In genomic region chr7:92741152-92741860, GRCm38 (mm10) we compare ENCODE assay signal across 7 mouse cellular contexts. TPM values are rescaled to one million over a fixed set of nuclear protein-coding genes. Genes with fewer than 3 reads are reported as not detected.
DNase-seq lines count a peak whose midpoint lies in the region; ATAC-seq and TF ChIP-seq lines count a peak whose summit lies in the region.

Gene Rab30 (plus strand): TSS chr7:92741603.

- H3K36me3 ChIP-seq in embryonic facial prominence, embryonic 10.5 days (replicated peaks) = peaks cover 30% of the 10 kb centered on the region
- peaks cover 11% of the 10 kb centered on the region for H3K36me3 ChIP-seq in intestine, postnatal 0 days (ENCODE audit: control insufficient read depth, insufficient read depth)
- 0 out of 2 replicates have a peak, but pooled peaks cover 10% of the 10 kb centered on the region for H3K36me3 ChIP-seq in midbrain, embryonic 12.5 days
- peaks cover 11% of the 10 kb centered on the region for H3K36me3 ChIP-seq in small intestine, adult 2 months (ENCODE audit: control insufficient read depth, insufficient read depth, low read length)

- intact Hi-C loops in left cerebral cortex, postnatal 4 days (cut with DNase I) = loop anchor here (5.0 to 10.0 kb wide), 3 partner anchors 74 to 126 kb away; partner anchors contain the start of gene Pcf11

- peak within 1 kb of the TSS; percentile 97 for H3K9ac ChIP-seq in intestine, postnatal 0 days (ENCODE audit: low read depth, low read length)
- H3K9ac ChIP-seq in midbrain, embryonic 12.5 days (replicated peaks) = peak within 1 kb of the TSS; percentile 84

- TF ChIP-seq POLR2A in small intestine, adult 2 months (IDR thresholded peaks at IDR 0.05; ENCODE audit: low read depth, low read length) = peak; percentile 73

- peak within 1 kb of the TSS; percentile 87 for H3K4me2 ChIP-seq in intestine, postnatal 0 days (replicated peaks; ENCODE audit: low read depth)
- peak within 1 kb of the TSS; percentile 89 for H3K4me2 ChIP-seq in midbrain, embryonic 12.5 days (replicated peaks)

- ATAC-seq in intestine, postnatal 0 days = peak; percentile 100
- ATAC-seq in midbrain, embryonic 12.5 days (ENCODE audit: low FRiP score, low read depth) = peak; percentile 100

- H3K4me1 ChIP-seq in embryonic facial prominence, embryonic 10.5 days = peaks cover 38% of the 10 kb centered on the region
- H3K4me1 ChIP-seq in intestine, postnatal 0 days (replicated peaks; ENCODE audit: control insufficient read depth, insufficient read depth, low read length) = no peaks in the 10 kb centered on the region
- H3K4me1 ChIP-seq in midbrain, embryonic 12.5 days = peaks cover 28% of the 10 kb centered on the region
- peaks cover 5% of the 10 kb centered on the region; the same call in 1 of the 2 replicates for H3K4me1 ChIP-seq in small intestine, adult 2 months (ENCODE audit: control insufficient read depth, insufficient read depth, insufficient read length, low read length)

- H3K27ac ChIP-seq in embryonic facial prominence, embryonic 10.5 days (replicated peaks) = peak within 1 kb of the TSS; percentile 98
- H3K27ac ChIP-seq in intestine, postnatal 0 days (ENCODE audit: low read depth, low read length) = peak within 1 kb of the TSS; percentile 92
- H3K27ac ChIP-seq in midbrain, embryonic 12.5 days (replicated peaks) = peak within 1 kb of the TSS; percentile 93
- peak within 1 kb of the TSS; percentile 83 for H3K27ac ChIP-seq in small intestine, adult 2 months (ENCODE audit: insufficient read depth, low read depth, low read length)

- H3K9me3 ChIP-seq in embryonic facial prominence, embryonic 10.5 days = no peaks in the 10 kb centered on the region
- H3K9me3 ChIP-seq in intestine, postnatal 0 days (ENCODE audit: control insufficient read depth) = no peaks in the 10 kb centered on the region
- H3K9me3 ChIP-seq in midbrain, embryonic 12.5 days = no peaks in the 10 kb centered on the region

- TF ChIP-seq CTCF in intestine, postnatal 0 days (IDR thresholded peaks at IDR 0.05; ENCODE audit: low read depth) = peak; percentile 20; the same call in 1 of the 2 replicates
- TF ChIP-seq CTCF in small intestine, adult 2 months (IDR thresholded peaks at IDR 0.05; ENCODE audit: extremely low read depth, insufficient read length, insufficient replicate concordance, low read depth, low read length) = no peak; the same call in 1 of the 2 replicates

- under 1% methylated on average over 38 of the region's 38 CpGs for WGBS in embryonic facial prominence, embryonic 10.5 days
- under 1% methylated on average over 38 of the region's 38 CpGs for WGBS in intestine, postnatal 0 days
- WGBS in midbrain, embryonic 12.5 days = under 1% methylated on average over 38 of the region's 38 CpGs
- 0% methylated on average over 38 of the region's 38 CpGs for WGBS in small intestine, adult 2 months

- peak; percentile 92 for DNase-seq in adrenal gland, postnatal 10 days
- peak; percentile 96 for DNase-seq in embryonic facial prominence, embryonic 10.5 days (ENCODE audit: low spot score)
- peak; percentile 89 for DNase-seq in gonadal fat pad, adult 2 months (ENCODE audit: low read depth)
- DNase-seq in left cerebral cortex, postnatal 4 days = peak; percentile 98

- H3K4me3 ChIP-seq in embryonic facial prominence, embryonic 10.5 days = peak within 1 kb of the TSS; percentile 86
- H3K4me3 ChIP-seq in intestine, postnatal 0 days (ENCODE audit: low read depth, low read length) = peak within 1 kb of the TSS; percentile 89
- H3K4me3 ChIP-seq in midbrain, embryonic 12.5 days = peak within 1 kb of the TSS; percentile 62
- H3K4me3 ChIP-seq in small intestine, adult 2 months (ENCODE audit: low read depth, low read length) = peak within 1 kb of the TSS; percentile 78

- 0 out of 2 replicates have a peak, but pooled peaks cover 8% of the 10 kb centered on the region for H3K27me3 ChIP-seq in embryonic facial prominence, embryonic 10.5 days (replicated peaks; ENCODE audit: low read depth, poor library complexity, severe bottlenecking)
- H3K27me3 ChIP-seq in intestine, postnatal 0 days (replicated peaks; ENCODE audit: control insufficient read depth, insufficient read depth, low read length) = no peaks in the 10 kb centered on the region
- no peaks in the 10 kb centered on the region for H3K27me3 ChIP-seq in midbrain, embryonic 12.5 days
- no peaks in the 10 kb centered on the region for H3K27me3 ChIP-seq in small intestine, adult 2 months (ENCODE audit: control insufficient read depth, insufficient read depth, low read length)

RNA-seq across cellular contexts. Expression of gene Rab30, which starts in this region (rescaled TPM):
- 1 to 10 TPM; 7.9 to 10.0 TPM for total RNA-seq in adrenal gland, postnatal 10 days (2021)
- polyA plus RNA-seq in embryonic facial prominence, embryonic 10.5 days (2016; fragmentation: Nextera tagmentation; extraction: Ambion mirVana) = 9.1 and 12.3 TPM in 2 replicates
- polyA plus RNA-seq in gonadal fat pad, adult 2 months (2012; rRNA removed) = 5.8 TPM in 2 replicates
- polyA plus RNA-seq in intestine, postnatal 0 days (2015; fragmentation: Nextera tagmentation; extraction: Ambion mirVana) = 328 and 422 TPM in 2 replicates
- total RNA-seq in left cerebral cortex, postnatal 4 days (2021) = 10 to 100 TPM; 33.4 to 35.7 TPM
- polyA plus RNA-seq in midbrain, embryonic 12.5 days (2016; fragmentation: Nextera tagmentation; extraction: Ambion mirVana) = 19.8 and 20.3 TPM in 2 replicates
- 1.7 and 6.9 TPM in 2 replicates for polyA plus RNA-seq in small intestine, adult 2 months (2012; rRNA removed)

Comparison
In these comparisons a context has a peak if more than half of its experiments do, and no peak if none do; other contexts are left out.
1. Peak in every context shown above with its lines: DNase-seq, ATAC-seq, H3K4me3 ChIP-seq and H3K27ac ChIP-seq.
2. RNA of gene Rab30 (polyA plus RNA-seq): 328 to 422 TPM in intestine, postnatal 0 days; 19.8 to 20.3 TPM in midbrain, embryonic 12.5 days, 9.1 to 12.3 TPM in embryonic facial prominence, embryonic 10.5 days, 1.7 to 6.9 TPM in small intestine, adult 2 months and 5.8 TPM in gonadal fat pad, adult 2 months; every median in the first group is over 10 times any median in the second.